Mouse (Mus musculus) liver, adult 10 weeks (tissue): ENCODE data around the gene Dyrk4. TPM values are rescaled to one million over a fixed set of nuclear protein-coding genes. Genes with fewer than 3 reads are reported as not detected.

ENCODE experiments used
- polyA plus RNA-seq: library from polyadenylated mRNA; stranded (reverse); fragments of 350-450 nt; fragmentation: Illumina TruSeq; extraction: RNeasy Lipid Tissue Mini Kit (QIAGEN cat#74804); gene quantifications from one replicate; pipeline ENCODE4 v1.2.3, GENCODE M21; 2014; ENCODE audit warnings: low read depth, low replicate concordance

The Dyrk4 gene
- polyA plus RNA-seq = not detected

GRCm38 (mm10) chr6:126921111-126921881 lies at the start of gene Dyrk4:
Dyrk4 (minus strand) TSS chr6:126921839.

GRCm38 (mm10) chr6:126939487-126940171 lies 18.0 kb upstream of the Dyrk4 start, which contains the start of the genes Rad51ap1 and D6Wsu163e:
Rad51ap1 (minus strand) TSS chr6:126939587.
D6Wsu163e (plus strand) TSS chr6:126939962.

GRCm38 (mm10) chr6:126852881-126853280 lies 68.8 kb downstream of the Dyrk4 start, which contains the start of gene Akap3:
Akap3 (plus strand) TSS chr6:126853098.

GRCm38 (mm10) chr6:126848712-126849704 lies 72.6 kb downstream of the Dyrk4 start, which contains the start of gene Ndufa9:
Ndufa9 (minus strand) TSS chr6:126849136.

Other genes with a start within 250 kb of the Dyrk4 start
- not detected for gene Kcna6, start 181.2 kb downstream of the Dyrk4 start, polyA plus RNA-seq
- gene Ndufa9, start 72.7 kb downstream of the Dyrk4 start, polyA plus RNA-seq = 105 TPM
- gene Akap3, start 68.7 kb downstream of the Dyrk4 start, polyA plus RNA-seq = not detected
- gene Rad51ap1, start 17.7 kb upstream of the Dyrk4 start, polyA plus RNA-seq = not detected
- gene D6Wsu163e, start 18.1 kb upstream of the Dyrk4 start, polyA plus RNA-seq = 10.4 TPM
- gene Fgf6, start 93.7 kb upstream of the Dyrk4 start, polyA plus RNA-seq = not detected
- not detected for gene Fgf23, start 151.1 kb upstream of the Dyrk4 start, polyA plus RNA-seq
- 4.1 TPM for gene Tigar, start 187.7 kb upstream of the Dyrk4 start, polyA plus RNA-seq
- 3.9 TPM for gene Ccnd2, start 230.4 kb upstream of the Dyrk4 start, polyA plus RNA-seq